22 mouse cellular contexts compared by ENCODE assay signal in the genomic region with DNA sequence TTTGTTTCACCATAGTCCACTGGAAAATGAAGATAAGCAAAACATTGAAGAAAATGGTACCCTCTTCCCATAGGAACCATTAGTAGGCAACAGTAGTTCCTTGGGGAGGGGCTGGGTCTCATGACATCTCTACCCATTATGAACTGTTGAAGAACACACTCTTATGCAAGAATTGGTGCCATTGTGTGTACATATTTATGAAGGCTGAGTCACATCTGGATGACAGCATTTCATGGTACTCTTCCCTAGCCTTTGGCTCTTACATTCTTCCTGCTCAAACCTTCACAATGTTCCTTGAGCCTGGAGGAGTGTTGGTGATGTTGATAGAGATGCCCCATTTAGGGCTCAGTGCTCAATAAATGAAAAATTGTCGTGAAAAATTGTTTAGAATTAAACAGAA. TPM values are rescaled to one million over a fixed set of nuclear protein-coding genes. Genes with fewer than 3 reads are reported as not detected.
"Had no signal": no experiment of that assay in that cellular context is flagged by ENCODE, and none has a peak within 500 bp of the region (broad histone marks: within the 10 kb centered on the region; RNA-seq: fewer than 3 reads in every experiment).

No protein-coding gene starts in this region.

- H3K4me2 ChIP-seq: limb, embryonic 13.5 days; liver, embryonic 12.5 days; lung, embryonic 15.5 days; midbrain, embryonic 11.5 days; midbrain, embryonic 15.5 days; neural tube, embryonic 13.5 days had no signal

- DNase-seq: kidney, adult 18-20 months; kidney, postnatal 10 days; left cerebral cortex, postnatal 4 days; right cerebral cortex, postnatal 14 days; thymus, postnatal 4 days had no signal

- H3K9ac ChIP-seq: limb, embryonic 13.5 days; liver, embryonic 12.5 days; lung, embryonic 15.5 days; midbrain, embryonic 15.5 days; neural tube, embryonic 13.5 days had no signal

- ATAC-seq: liver, embryonic 12.5 days; midbrain, embryonic 15.5 days had no signal

- H3K36me3 ChIP-seq: limb, embryonic 13.5 days; liver, embryonic 12.5 days; lung, embryonic 15.5 days; midbrain, embryonic 15.5 days; neural tube, embryonic 13.5 days had no signal

- H3K4me3 ChIP-seq: limb, embryonic 13.5 days; liver, embryonic 12.5 days; lung, embryonic 15.5 days; midbrain, embryonic 15.5 days; neural tube, embryonic 13.5 days had no signal

- H3K9me3 ChIP-seq: limb, embryonic 13.5 days; liver, embryonic 12.5 days; lung, embryonic 15.5 days; megakaryocyte, embryonic 14.5 days; midbrain, embryonic 15.5 days; neural tube, embryonic 13.5 days had no signal

- H3K27ac ChIP-seq: limb, embryonic 13.5 days; liver, embryonic 12.5 days; lung, embryonic 15.5 days; midbrain, embryonic 15.5 days; neural tube, embryonic 13.5 days had no signal

- H3K4me1 ChIP-seq: limb, embryonic 13.5 days; liver, embryonic 12.5 days; lung, embryonic 15.5 days; midbrain, embryonic 15.5 days; neural tube, embryonic 13.5 days had no signal

- H3K27me3 ChIP-seq: limb, embryonic 13.5 days; liver, embryonic 12.5 days; lung, embryonic 15.5 days; megakaryocyte, embryonic 14.5 days; midbrain, embryonic 15.5 days; neural tube, embryonic 13.5 days had no signal

RNA-seq across cellular contexts. Expression of a gene that starts 11.9 kb away (rescaled TPM):
- total RNA-seq: layer of hippocampus, adult 8-10 months; layer of hippocampus, postnatal 14 days; left cerebral cortex, adult 18-20 months; left cerebral cortex, postnatal 4 days had no signal
- polyA plus RNA-seq: kidney, embryonic 14.5 days; large intestine, adult 2 months; limb, embryonic 13.5 days; liver, embryonic 12.5 days; liver, embryonic 16.5 days; lung, embryonic 15.5 days; midbrain, embryonic 11.5 days; midbrain, embryonic 15.5 days; spleen, adult 2 months; stomach, embryonic 16.5 days; thymus, postnatal 0 days had no signal

RNA-seq across cellular contexts. Expression of a gene that starts 22.3 kb away (rescaled TPM):
- total RNA-seq: layer of hippocampus, adult 8-10 months; layer of hippocampus, postnatal 14 days; left cerebral cortex, adult 18-20 months; left cerebral cortex, postnatal 10 days; left cerebral cortex, postnatal 4 days had no signal
- polyA plus RNA-seq: kidney, embryonic 14.5 days; large intestine, adult 2 months; limb, embryonic 13.5 days; liver, embryonic 12.5 days; liver, embryonic 16.5 days; lung, embryonic 15.5 days; midbrain, embryonic 11.5 days; midbrain, embryonic 15.5 days; neural tube, embryonic 13.5 days; spleen, adult 2 months; stomach, embryonic 16.5 days; thymus, postnatal 0 days had no signal

RNA-seq across cellular contexts. Expression of a gene that starts 52.5 kb away (rescaled TPM):
- total RNA-seq: layer of hippocampus, adult 8-10 months; layer of hippocampus, postnatal 14 days; left cerebral cortex, adult 18-20 months; left cerebral cortex, postnatal 10 days; left cerebral cortex, postnatal 4 days had no signal
- polyA plus RNA-seq: kidney, embryonic 14.5 days; large intestine, adult 2 months; limb, embryonic 13.5 days; liver, embryonic 12.5 days; liver, embryonic 16.5 days; lung, embryonic 15.5 days; midbrain, embryonic 11.5 days; midbrain, embryonic 15.5 days; neural tube, embryonic 13.5 days; spleen, adult 2 months; stomach, embryonic 16.5 days; thymus, postnatal 0 days had no signal
